Mouse (Mus musculus) CD4-positive helper T cell, adult 2 months (primary cell): ENCODE results near the gene Slc9a9.
A peak's percentile ranks its signal among the peaks of the same experiment; 100 is the strongest.

Experiments
- DNase-seq: peaks from one replicate; pipeline ENCODE4 v3.0.0-alpha.2; 2012; ENCODE audit warnings: low read depth, missing footprints, low spot score

The Slc9a9 gene

GRCm38 (mm10) chr9:95072450-95072955, 402.8 kb downstream of the Slc9a9 start:
- DNase-seq = peak; percentile 75

- no peak for DNase-seq
Measured at GRCm38 (mm10) chr9:95073691-95074090, 404.0 kb downstream of the Slc9a9 start.

- DNase-seq = no peak
Measured at GRCm38 (mm10) chr9:95075856-95076255, 406.1 kb downstream of the Slc9a9 start.

- DNase-seq = no peak
Measured at GRCm38 (mm10) chr9:95077938-95078337, 408.2 kb downstream of the Slc9a9 start.

- DNase-seq = no peak
Measured at GRCm38 (mm10) chr9:95078626-95079025, 408.9 kb downstream of the Slc9a9 start.

GRCm38 (mm10) chr9:95079951-95080350, 410.2 kb downstream of the Slc9a9 start:
- DNase-seq = no peak

GRCm38 (mm10) chr9:95086109-95086821, 416.6 kb downstream of the Slc9a9 start:
- no peak for DNase-seq

GRCm38 (mm10) chr9:95088221-95088620, 418.5 kb downstream of the Slc9a9 start:
- DNase-seq = no peak

- no peak for DNase-seq
Measured at GRCm38 (mm10) chr9:95089050-95089449, 419.3 kb downstream of the Slc9a9 start.

GRCm38 (mm10) chr9:95096486-95096885, 426.8 kb downstream of the Slc9a9 start:
- DNase-seq = no peak

- no peak for DNase-seq
Measured at GRCm38 (mm10) chr9:95105768-95106167, 436.1 kb downstream of the Slc9a9 start.

- no peak for DNase-seq
Measured at GRCm38 (mm10) chr9:95109799-95110198, 440.1 kb downstream of the Slc9a9 start.

GRCm38 (mm10) chr9:95110768-95111167, 441.1 kb downstream of the Slc9a9 start:
- DNase-seq = no peak

GRCm38 (mm10) chr9:95111732-95112131, 442.0 kb downstream of the Slc9a9 start:
- DNase-seq = no peak

GRCm38 (mm10) chr9:95113157-95114135, 443.7 kb downstream of the Slc9a9 start:
- peak; percentile 64 for DNase-seq

GRCm38 (mm10) chr9:95120062-95120461, 450.4 kb downstream of the Slc9a9 start:
- DNase-seq = peak; percentile 61

GRCm38 (mm10) chr9:95121151-95121835, 451.6 kb downstream of the Slc9a9 start:
- DNase-seq = peak; percentile 29

- no peak for DNase-seq
Measured at GRCm38 (mm10) chr9:95125683-95126082, 456.0 kb downstream of the Slc9a9 start.

GRCm38 (mm10) chr9:95127774-95128173, 458.1 kb downstream of the Slc9a9 start:
- DNase-seq = no peak

- no peak for DNase-seq
Measured at GRCm38 (mm10) chr9:95149206-95149729, 479.6 kb downstream of the Slc9a9 start.

GRCm38 (mm10) chr9:95150096-95150495, 480.4 kb downstream of the Slc9a9 start:
- DNase-seq = no peak
